Mouse (Mus musculus) liver, adult 2 months (tissue): Measurements from ENCODE around the gene Pik3r2. TPM values are rescaled to one million over a fixed set of nuclear protein-coding genes. Genes with fewer than 3 reads are reported as not detected.

Experiments
- DNase-seq: peaks from one replicate; pipeline ENCODE4 v3.0.0-alpha.2; 2011; ENCODE audit warnings: low read depth, low spot score; ENCODE audit errors: extremely low read depth
- H3K27ac ChIP-seq: fragments of 200-500 bp; replicated peaks from 2 replicates; pipeline ENCODE4 v1.5.1; 2012; ENCODE audit warnings: low read depth, mild to moderate bottlenecking, control low read depth, inconsistent platforms, low read length; ENCODE audit not compliant: insufficient read depth
- H3K27me3 ChIP-seq: fragments of 200-500 bp; 2 replicates; pipeline ENCODE4 v1.6.1; 2012; ENCODE audit warnings: mild to moderate bottlenecking, moderate library complexity, low read length, inconsistent platforms; ENCODE audit not compliant: control insufficient read depth, insufficient read depth
- H3K36me3 ChIP-seq: fragments of 200-500 bp; 2 replicates; pipeline ENCODE4 v1.6.1; 2012; ENCODE audit warnings: low read length, inconsistent platforms; ENCODE audit not compliant: control insufficient read depth, insufficient read depth
- H3K4me1 ChIP-seq: fragments of 200-500 bp; 2 replicates; pipeline ENCODE4 v1.6.1; 2011; ENCODE audit warnings: low read length; ENCODE audit not compliant: control insufficient read depth, insufficient read depth
- H3K4me3 ChIP-seq: fragments of 200-500 bp; 2 replicates; pipeline ENCODE4 v1.5.1; 2011; ENCODE audit warnings: low read depth, mild to moderate bottlenecking, control low read depth, low read length, moderate library complexity; ENCODE audit not compliant: insufficient read depth
- H3K79me2 ChIP-seq: fragments of 200-500 bp; 2 replicates; pipeline ENCODE4 v1.6.1; 2012; ENCODE audit warnings: inconsistent platforms, mild to moderate bottlenecking, low read length, moderate library complexity; ENCODE audit not compliant: control insufficient read depth, insufficient read depth
- H3K9ac ChIP-seq: fragments of 200-500 bp; 2 replicates; pipeline ENCODE4 v1.6.1; 2012; ENCODE audit warnings: low read depth, mild to moderate bottlenecking, control low read depth, inconsistent platforms, low read length
- CTCF ChIP-seq: fragments of 200-500 bp; IDR thresholded peaks from 2 replicates; pipeline ENCODE4 v1.5.1; 2011; ENCODE audit warnings: low read depth, low read length, control low read depth
- POLR2A ChIP-seq: fragments of 200-500 bp; IDR thresholded peaks from 2 replicates; pipeline ENCODE4 v1.6.1; 2011; ENCODE audit warnings: low read length, control low read depth; ENCODE audit not compliant: insufficient read depth; ENCODE audit errors: extremely low read depth
- WGBS: fragments of 180-500 bp; shearing (Covaris S2); methylation state at CpG from one replicate; pipeline ENCODE4 v1.1.7; 2018; 5-methylcytosine and 5-hydroxymethylcytosine counted together
- polyA plus RNA-seq: library from polyadenylated mRNA; depleted of rRNA; stranded (reverse); fragments of >200 nt; gene quantifications from 2 replicates; pipeline ENCODE4 v1.2.3, GENCODE M21; 2012
- total RNA-seq: library from RNA; depleted of rRNA; stranded (reverse); fragments of >200 nt; gene quantifications from 2 replicates; pipeline ENCODE4 v1.2.3, GENCODE M21; 2014

Gene Pik3r2
- total and polyA plus RNA-seq, 2 experiments = 7.7 to 53.9 TPM

- no peak overlapping the region for H3K27ac ChIP-seq
- H3K4me3 ChIP-seq = peak overlapping the region; percentile 34; the same call in 1 of the 2 replicates
- no peak overlapping the region for H3K9ac ChIP-seq
- H3K4me1 ChIP-seq = peaks cover 15% of the 10 kb centered on the region
- H3K27me3 ChIP-seq = no peaks in the 10 kb centered on the region
- 4% methylated on average over 20 of the region's 20 CpGs for WGBS
- DNase-seq = peak; percentile 55
- peaks cover 34% of the 10 kb centered on the region for H3K79me2 ChIP-seq
- H3K36me3 ChIP-seq = peaks cover 5% of the 10 kb centered on the region
- TF ChIP-seq POLR2A (no peak), CTCF (no peak)
Measured at GRCm38 (mm10) chr8:70792700-70793099, 16.2 kb upstream of the Pik3r2 start.

- Histone ChIP-seq H3K4me3 (peak overlapping the region; percentile 59), H3K27me3 (no peaks in the 10 kb centered on the region), H3K9ac (peak overlapping the region; percentile 79), H3K36me3 (peaks cover 7% of the 10 kb centered on the region), H3K4me1 (peaks cover 15% of the 10 kb centered on the region), H3K27ac (no peak overlapping the region), H3K79me2 (peaks cover 34% of the 10 kb centered on the region)
- TF ChIP-seq CTCF = no peak
- 0 out of 2 replicates have a peak, but pooled peaks have one; percentile 47 for TF ChIP-seq POLR2A
- peak; percentile 72 for DNase-seq
- 4% methylated on average over 56 of the region's 58 CpGs for WGBS
Measured at GRCm38 (mm10) chr8:70791975-70792691, 15.6 kb upstream of the Pik3r2 start.

GRCm38 (mm10) chr8:70791294-70791701, 14.8 kb upstream of the Pik3r2 start:
- Histone ChIP-seq H3K4me3 (peak overlapping the region; percentile 59), H3K9ac (peak overlapping the region; percentile 79; the same call in 1 of the 2 replicates), H3K4me1 (peaks cover 15% of the 10 kb centered on the region), H3K27ac (no peak overlapping the region), H3K27me3 (no peaks in the 10 kb centered on the region), H3K36me3 (peaks cover 14% of the 10 kb centered on the region), H3K79me2 (peaks cover 30% of the 10 kb centered on the region)
- 63% methylated on average over 7 of the region's 7 CpGs for WGBS
- TF ChIP-seq POLR2A = no peak
- no peak for TF ChIP-seq CTCF
- DNase-seq = no peak

GRCm38 (mm10) chr8:70790846-70791245, 14.3 kb upstream of the Pik3r2 start:
- Histone ChIP-seq H3K27ac (no peak overlapping the region), H3K9ac (peak overlapping the region; percentile 25; the same call in 1 of the 2 replicates), H3K79me2 (peaks cover 27% of the 10 kb centered on the region), H3K4me1 (peaks cover 13% of the 10 kb centered on the region), H3K36me3 (peaks cover 16% of the 10 kb centered on the region), H3K4me3 (peak overlapping the region; percentile 59; the same call in 1 of the 2 replicates), H3K27me3 (no peaks in the 10 kb centered on the region)
- TF ChIP-seq CTCF (no peak), POLR2A (no peak)
- 76% methylated on average over 8 of the region's 8 CpGs for WGBS
- no peak for DNase-seq

- peaks cover 5% of the 10 kb centered on the region for H3K4me1 ChIP-seq
- H3K27me3 ChIP-seq = no peaks in the 10 kb centered on the region
- 89% methylated on average over 10 of the region's 10 CpGs for WGBS
- TF ChIP-seq POLR2A = no peak
- TF ChIP-seq CTCF = no peak
- peak overlapping the region; percentile 37 for H3K9ac ChIP-seq
- no peak for DNase-seq
- H3K79me2 ChIP-seq = peaks cover 22% of the 10 kb centered on the region
- H3K27ac ChIP-seq = no peak overlapping the region
- H3K4me3 ChIP-seq = peak overlapping the region; percentile 19; the same call in 1 of the 2 replicates
- H3K36me3 ChIP-seq = peaks cover 26% of the 10 kb centered on the region
Measured at GRCm38 (mm10) chr8:70789046-70789445, 12.5 kb upstream of the Pik3r2 start.
